ENCODE assay signal across 20 mouse cellular contexts in the genomic region with DNA sequence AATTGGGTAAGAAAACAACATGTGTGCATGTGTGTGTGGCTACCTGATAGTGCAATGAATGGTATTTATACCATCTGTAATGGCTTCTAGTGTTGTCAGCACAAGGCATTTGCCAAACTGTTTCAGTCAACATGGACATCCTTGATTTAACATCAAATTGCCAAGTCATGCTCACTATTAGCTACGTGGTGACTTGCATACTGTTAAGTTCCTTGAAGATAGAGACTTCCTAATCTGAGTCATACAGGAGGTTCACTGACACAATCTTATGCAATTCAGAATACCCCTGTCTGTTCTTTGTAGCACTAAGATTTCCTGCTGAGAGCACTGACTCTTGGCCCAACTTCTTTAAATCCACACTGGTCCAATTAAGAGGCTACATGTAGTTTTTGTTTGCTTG. TPM values are rescaled to one million over a fixed set of nuclear protein-coding genes. Genes with fewer than 3 reads are reported as not detected.
DNase-seq lines count a peak whose midpoint lies in the region; ATAC-seq lines count a peak whose summit lies in the region.
"Had no signal": no experiment of that assay in that cellular context is flagged by ENCODE, and none has a peak within 500 bp of the region (broad histone marks: within the 10 kb centered on the region; RNA-seq: fewer than 3 reads in every experiment).

No protein-coding gene starts in this region.

- no peaks in the 10 kb centered on the region for H3K9me3 ChIP-seq in intestine, embryonic 16.5 days (ENCODE audit: control insufficient read depth, low read length)
- H3K9me3 ChIP-seq in intestine, embryonic 15.5 days = no peaks in the 10 kb centered on the region
- H3K9me3 ChIP-seq in liver, embryonic 13.5 days (replicated peaks) = no peaks in the 10 kb centered on the region
- no peaks in the 10 kb centered on the region for H3K9me3 ChIP-seq in stomach, embryonic 15.5 days
- no peaks in the 10 kb centered on the region for H3K9me3 ChIP-seq in kidney, embryonic 14.5 days (ENCODE audit: control insufficient read depth, low read length)
- H3K9me3 ChIP-seq: forebrain, embryonic 15.5 days; heart, embryonic 10.5 days; hindbrain, embryonic 13.5 days; limb, embryonic 15.5 days had no signal

- ATAC-seq in intestine, embryonic 16.5 days = 0 out of 2 replicates have a peak, but pooled peaks have one; percentile 44
- no peak for ATAC-seq in intestine, embryonic 15.5 days
- ATAC-seq in liver, embryonic 13.5 days (ENCODE audit: low read depth) = peak; percentile 94
- peak; percentile 56; the same call in 1 of the 2 replicates for ATAC-seq in stomach, embryonic 15.5 days (ENCODE audit: insufficient read depth, low FRiP score, low read depth)
- ATAC-seq in kidney, embryonic 14.5 days (ENCODE audit: low FRiP score, low TSS enrichment) = no peak
- ATAC-seq: forebrain, embryonic 15.5 days; midbrain, embryonic 16.5 days had no signal

- H3K4me3 ChIP-seq in intestine, embryonic 16.5 days (ENCODE audit: low read length) = no peak overlapping the region
- H3K4me3 ChIP-seq in intestine, embryonic 15.5 days (replicated peaks) = no peak overlapping the region
- no peak overlapping the region for H3K4me3 ChIP-seq in liver, embryonic 13.5 days (replicated peaks)
- no peak overlapping the region for H3K4me3 ChIP-seq in stomach, embryonic 15.5 days (replicated peaks)
- H3K4me3 ChIP-seq in kidney, embryonic 14.5 days (ENCODE audit: low read length) = no peak overlapping the region
- H3K4me3 ChIP-seq: forebrain, embryonic 15.5 days; gastrocnemius, adult 2 months; heart, embryonic 10.5 days; hindbrain, embryonic 13.5 days; limb, embryonic 15.5 days had no signal

- H3K4me1 ChIP-seq in intestine, embryonic 16.5 days (ENCODE audit: control insufficient read depth, insufficient read depth, low read length) = no peaks in the 10 kb centered on the region
- 0 out of 2 replicates have a peak, but pooled peaks cover 2% of the 10 kb centered on the region for H3K4me1 ChIP-seq in intestine, embryonic 15.5 days (replicated peaks)
- peaks cover 18% of the 10 kb centered on the region for H3K4me1 ChIP-seq in liver, embryonic 13.5 days (replicated peaks)
- 0 out of 2 replicates have a peak, but pooled peaks cover 3% of the 10 kb centered on the region for H3K4me1 ChIP-seq in stomach, embryonic 15.5 days
- peaks cover 6% of the 10 kb centered on the region; the same call in 1 of the 2 replicates for H3K4me1 ChIP-seq in kidney, embryonic 14.5 days (ENCODE audit: control insufficient read depth, insufficient read depth, low read length)
- H3K4me1 ChIP-seq: limb, embryonic 15.5 days had no signal

- DNase-seq in R1 (ENCODE audit: low read depth, low spot score) = peak; percentile 45
- DNase-seq in liver, embryonic 13.5 days = peak; percentile 32
- no peak for DNase-seq in cerebellum, adult 9-11 months
- no peak for DNase-seq in thymus, postnatal 10 days (ENCODE audit: low spot score in 2 of 2)
- DNase-seq: adrenal gland, adult 2 months; B cell, adult 2 months; cerebellum, postnatal 36 days; gastrocnemius, adult 2 months; kidney, adult 18-20 months; thymus, postnatal 4 days had no signal

- H3K36me3 ChIP-seq in intestine, embryonic 16.5 days (ENCODE audit: control insufficient read depth, insufficient read depth, low read length) = no peaks in the 10 kb centered on the region
- H3K36me3 ChIP-seq in intestine, embryonic 15.5 days = peaks cover under 1% of the 10 kb centered on the region; the same call in 1 of the 2 replicates
- peaks cover 5% of the 10 kb centered on the region; the same call in 1 of the 2 replicates for H3K36me3 ChIP-seq in liver, embryonic 13.5 days
- H3K36me3 ChIP-seq in stomach, embryonic 15.5 days = no peaks in the 10 kb centered on the region
- peaks cover 22% of the 10 kb centered on the region for H3K36me3 ChIP-seq in kidney, embryonic 14.5 days (ENCODE audit: control insufficient read depth, insufficient read depth, low read length)

- no peak overlapping the region for H3K4me2 ChIP-seq in intestine, embryonic 16.5 days (ENCODE audit: low read depth, low read length)
- no peak overlapping the region for H3K4me2 ChIP-seq in intestine, embryonic 15.5 days (replicated peaks)
- no peak overlapping the region for H3K4me2 ChIP-seq in liver, embryonic 13.5 days
- H3K4me2 ChIP-seq in stomach, embryonic 15.5 days = no peak overlapping the region
- no peak overlapping the region for H3K4me2 ChIP-seq in kidney, embryonic 14.5 days (replicated peaks; ENCODE audit: low read depth, low read length)
- H3K4me2 ChIP-seq: forebrain, embryonic 15.5 days; hindbrain, embryonic 13.5 days; limb, embryonic 15.5 days had no signal

- H3K27me3 ChIP-seq in intestine, embryonic 16.5 days (replicated peaks; ENCODE audit: control insufficient read depth, insufficient read depth, low read length) = no peaks in the 10 kb centered on the region
- H3K27me3 ChIP-seq in intestine, embryonic 15.5 days (replicated peaks) = no peaks in the 10 kb centered on the region
- H3K27me3 ChIP-seq in liver, embryonic 13.5 days = no peaks in the 10 kb centered on the region
- H3K27me3 ChIP-seq in stomach, embryonic 15.5 days (replicated peaks) = no peaks in the 10 kb centered on the region
- H3K27me3 ChIP-seq in kidney, embryonic 14.5 days (ENCODE audit: control insufficient read depth, insufficient read depth, low read length) = no peaks in the 10 kb centered on the region
- H3K27me3 ChIP-seq: forebrain, embryonic 15.5 days; hindbrain, embryonic 13.5 days; limb, embryonic 15.5 days had no signal

- no peak overlapping the region for H3K9ac ChIP-seq in intestine, embryonic 16.5 days (ENCODE audit: low read depth, low read length)
- no peak overlapping the region for H3K9ac ChIP-seq in intestine, embryonic 15.5 days
- H3K9ac ChIP-seq in liver, embryonic 13.5 days = no peak overlapping the region
- no peak overlapping the region for H3K9ac ChIP-seq in stomach, embryonic 15.5 days
- H3K9ac ChIP-seq in kidney, embryonic 14.5 days (ENCODE audit: low read depth, low read length) = no peak overlapping the region
- H3K9ac ChIP-seq: forebrain, embryonic 15.5 days; hindbrain, embryonic 13.5 days; limb, embryonic 15.5 days had no signal

- WGBS in intestine, embryonic 16.5 days = 78% methylated on average over 1 of the region's 1 CpGs
- 83% methylated on average over 1 of the region's 1 CpGs for WGBS in intestine, embryonic 15.5 days
- 9% methylated on average over 1 of the region's 1 CpGs for WGBS in liver, embryonic 13.5 days (ENCODE audit: insufficient replicate concordance)
- WGBS in stomach, embryonic 15.5 days = 71% methylated on average over 1 of the region's 1 CpGs
- WGBS in kidney, embryonic 14.5 days = 74% methylated on average over 1 of the region's 1 CpGs

- H3K27ac ChIP-seq in intestine, embryonic 16.5 days (ENCODE audit: low read length) = no peak overlapping the region
- H3K27ac ChIP-seq in intestine, embryonic 15.5 days = no peak overlapping the region
- no peak overlapping the region for H3K27ac ChIP-seq in liver, embryonic 13.5 days
- H3K27ac ChIP-seq in stomach, embryonic 15.5 days = no peak overlapping the region
- no peak overlapping the region for H3K27ac ChIP-seq in kidney, embryonic 14.5 days (ENCODE audit: low read depth, low read length)
- H3K27ac ChIP-seq: forebrain, embryonic 15.5 days; gastrocnemius, adult 2 months; heart, embryonic 10.5 days; hindbrain, embryonic 13.5 days; limb, embryonic 15.5 days had no signal

RNA-seq across cellular contexts. Expression of gene Esam, which starts 10.4 kb away (rescaled TPM):
- polyA plus RNA-seq in intestine, embryonic 16.5 days (2015; fragmentation: Nextera tagmentation; extraction: Ambion mirVana) = 49.2 and 49.4 TPM in 2 replicates
- polyA plus RNA-seq in intestine, embryonic 15.5 days (2015; fragmentation: Nextera tagmentation; extraction: Ambion mirVana) = 47.4 and 49.0 TPM in 2 replicates
- polyA plus RNA-seq in liver, embryonic 13.5 days (2015; fragmentation: Nextera tagmentation; extraction: Ambion mirVana) = 15.6 and 17.2 TPM in 2 replicates
- polyA plus RNA-seq in stomach, embryonic 15.5 days (2015; fragmentation: Nextera tagmentation; extraction: Ambion mirVana) = 55.3 and 56.1 TPM in 2 replicates
- polyA plus RNA-seq in kidney, embryonic 14.5 days (2014; fragmentation: Nextera tagmentation; extraction: Ambion mirVana) = 49.7 and 61.8 TPM in 2 replicates

RNA-seq across cellular contexts. Expression of gene Vsig2, which starts 21.6 kb away (rescaled TPM):
- polyA plus RNA-seq in intestine, embryonic 16.5 days (2015; fragmentation: Nextera tagmentation; extraction: Ambion mirVana) = 1.5 and 3.1 TPM in 2 replicates
- 2.6 and 3.0 TPM in 2 replicates for polyA plus RNA-seq in intestine, embryonic 15.5 days (2015; fragmentation: Nextera tagmentation; extraction: Ambion mirVana)
- 0.15 and 0.60 TPM in 2 replicates for polyA plus RNA-seq in liver, embryonic 13.5 days (2015; fragmentation: Nextera tagmentation; extraction: Ambion mirVana)
- 47.6 and 57.6 TPM in 2 replicates for polyA plus RNA-seq in stomach, embryonic 15.5 days (2015; fragmentation: Nextera tagmentation; extraction: Ambion mirVana)
- polyA plus RNA-seq in kidney, embryonic 14.5 days (2014; fragmentation: Nextera tagmentation; extraction: Ambion mirVana) = 1.1 and 1.3 TPM in 2 replicates
- polyA plus RNA-seq: neural tube, embryonic 11.5 days had no signal

RNA-seq across cellular contexts. Expression of gene Msantd2, which starts 28.3 kb away (rescaled TPM):
- polyA plus RNA-seq in intestine, embryonic 16.5 days (2015; fragmentation: Nextera tagmentation; extraction: Ambion mirVana) = 8.1 and 10.9 TPM in 2 replicates
- 17.9 and 19.4 TPM in 2 replicates for polyA plus RNA-seq in intestine, embryonic 15.5 days (2015; fragmentation: Nextera tagmentation; extraction: Ambion mirVana)
- polyA plus RNA-seq in liver, embryonic 13.5 days (2015; fragmentation: Nextera tagmentation; extraction: Ambion mirVana) = 5.4 and 6.6 TPM in 2 replicates
- 24.8 and 25.0 TPM in 2 replicates for polyA plus RNA-seq in stomach, embryonic 15.5 days (2015; fragmentation: Nextera tagmentation; extraction: Ambion mirVana)
- 28.5 and 33.2 TPM in 2 replicates for polyA plus RNA-seq in kidney, embryonic 14.5 days (2014; fragmentation: Nextera tagmentation; extraction: Ambion mirVana)

RNA-seq across cellular contexts. Expression of gene Nrgn, which starts 35.2 kb away (rescaled TPM):
- polyA plus RNA-seq in intestine, embryonic 16.5 days (2015; fragmentation: Nextera tagmentation; extraction: Ambion mirVana) = 2.2 and 2.3 TPM in 2 replicates
- 2.9 and 3.7 TPM in 2 replicates for polyA plus RNA-seq in intestine, embryonic 15.5 days (2015; fragmentation: Nextera tagmentation; extraction: Ambion mirVana)
- 8.8 and 10.4 TPM in 2 replicates for polyA plus RNA-seq in liver, embryonic 13.5 days (2015; fragmentation: Nextera tagmentation; extraction: Ambion mirVana)
- polyA plus RNA-seq in stomach, embryonic 15.5 days (2015; fragmentation: Nextera tagmentation; extraction: Ambion mirVana) = 6.6 and 6.9 TPM in 2 replicates
- polyA plus RNA-seq in kidney, embryonic 14.5 days (2014; fragmentation: Nextera tagmentation; extraction: Ambion mirVana) = 3.1 and 3.4 TPM in 2 replicates

RNA-seq across cellular contexts. Expression of gene Siae, which starts 38.0 kb away (rescaled TPM):
- polyA plus RNA-seq in intestine, embryonic 16.5 days (2015; fragmentation: Nextera tagmentation; extraction: Ambion mirVana) = 16.6 and 20.5 TPM in 2 replicates
- polyA plus RNA-seq in intestine, embryonic 15.5 days (2015; fragmentation: Nextera tagmentation; extraction: Ambion mirVana) = 13.9 and 14.5 TPM in 2 replicates
- polyA plus RNA-seq in liver, embryonic 13.5 days (2015; fragmentation: Nextera tagmentation; extraction: Ambion mirVana) = 4.3 and 5.5 TPM in 2 replicates
- polyA plus RNA-seq in stomach, embryonic 15.5 days (2015; fragmentation: Nextera tagmentation; extraction: Ambion mirVana) = 11.1 and 12.5 TPM in 2 replicates
- polyA plus RNA-seq in kidney, embryonic 14.5 days (2014; fragmentation: Nextera tagmentation; extraction: Ambion mirVana) = 6.8 and 10.8 TPM in 2 replicates

Comparison
In these comparisons a context has a peak if more than half of its experiments do, and no peak if none do; other contexts are left out.
1. ATAC-seq: peak in intestine, embryonic 16.5 days (single experiment), liver, embryonic 13.5 days (single experiment) and stomach, embryonic 15.5 days (single experiment); none in intestine, embryonic 15.5 days (single experiment) and kidney, embryonic 14.5 days (single experiment).
2. DNase-seq: peak in R1 (single experiment) and liver, embryonic 13.5 days (single experiment); none in cerebellum, adult 9-11 months (single experiment) and thymus, postnatal 10 days (0 of 2).
3. RNA of gene Vsig2, which starts 21.6 kb away (polyA plus RNA-seq): 47.6 to 57.6 TPM in stomach, embryonic 15.5 days; 1.5 to 3.1 TPM in intestine, embryonic 16.5 days, 2.6 to 3.0 TPM in intestine, embryonic 15.5 days, 1.1 to 1.3 TPM in kidney, embryonic 14.5 days and 0.15 to 0.60 TPM in liver, embryonic 13.5 days; every median in the first group is over 10 times any median in the second.